Mouse (Mus musculus) ovary, postnatal 10 days (tissue): Measurements from ENCODE around the gene Olfr469.
"Not testable (repeated sequence)": the region's sequence is repeated elsewhere in the genome, so short reads cannot be mapped to it uniquely, and the experiment has no call there.

Experiments used
- DNase-seq: peaks from one replicate; pipeline ENCODE4 v3.0.0; 2022; ENCODE audit warnings: low spot score

Gene Olfr469

GRCm38 (mm10) chr7:107825441-107825840, at the start of gene Olfr469:
Gene Olfr469 (minus strand): TSS chr7:107825541.
- not testable (repeated sequence) for DNase-seq

DNA sequence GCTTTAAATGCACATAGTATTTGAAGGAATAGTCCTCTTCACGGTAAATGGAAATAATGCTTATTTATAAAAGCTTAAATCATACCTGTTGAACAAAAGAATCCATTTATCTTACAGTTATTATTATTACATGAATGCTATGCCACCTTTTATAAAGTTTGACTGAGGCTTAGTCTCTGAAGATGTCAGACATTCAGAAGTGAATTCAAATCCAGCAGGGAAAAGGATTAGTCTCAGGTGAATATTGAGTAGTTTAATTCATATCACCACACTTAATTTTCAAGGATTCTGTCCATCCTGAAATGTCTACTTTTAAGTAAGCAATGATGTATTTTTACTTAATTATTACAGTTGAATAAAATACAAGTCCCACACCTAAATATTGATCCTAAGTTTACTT, 22.0 kb upstream of the Olfr469 start, which contains the start of gene Olfr470:
TSS of gene Olfr470 (minus strand) at position 101 of the 400 bp plus-strand sequence.
- not testable (repeated sequence) for DNase-seq

DNA sequence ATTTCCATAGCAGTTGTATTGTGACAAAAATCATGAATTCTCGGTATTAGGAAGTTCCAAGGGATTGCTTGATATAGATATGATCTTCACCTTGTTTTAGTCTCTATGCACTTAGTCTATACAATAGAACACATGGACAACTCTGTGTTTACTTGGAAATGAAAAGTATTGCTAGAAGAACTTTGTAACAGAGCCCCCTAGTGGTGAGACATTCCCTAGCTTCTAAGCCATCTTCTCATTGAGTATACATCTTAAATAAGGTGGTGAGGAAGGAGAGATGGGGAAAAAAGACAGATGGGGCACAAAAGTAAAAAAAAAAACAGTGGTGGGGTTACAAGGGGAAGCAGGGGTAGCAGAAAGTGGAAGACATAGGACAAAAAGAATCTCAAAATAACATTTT, 16.4 kb upstream of the Olfr469 start:
- no peak for DNase-seq

- not testable (repeated sequence) for DNase-seq
Measured at GRCm38 (mm10) chr7:107823867-107824266, 1.5 kb downstream of the Olfr469 start.

GRCm38 (mm10) chr7:107819442-107819841, 5.9 kb downstream of the Olfr469 start:
- no peak for DNase-seq

DNA sequence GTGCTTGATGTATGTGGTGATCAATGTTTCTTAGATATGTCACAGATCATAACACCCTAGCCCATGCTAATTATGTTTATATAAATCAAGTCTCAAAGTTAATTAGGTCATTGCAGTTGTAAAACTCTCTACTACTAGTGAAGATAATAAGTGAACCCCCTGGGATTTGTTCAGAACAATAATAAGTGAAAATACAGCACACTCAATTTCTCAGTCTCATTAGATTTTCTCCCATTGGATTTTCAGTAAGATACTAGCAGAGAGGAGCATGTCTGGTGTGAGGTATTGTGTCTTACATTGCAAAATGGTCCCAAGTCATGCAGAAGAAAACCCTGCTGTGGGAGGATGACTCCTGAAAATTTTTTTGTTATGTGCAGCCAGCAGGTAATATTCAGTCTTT, 13.4 kb downstream of the Olfr469 start, which contains the start of gene Olfr467:
TSS of gene Olfr467 (plus strand) at position 301 of the 400 bp plus-strand sequence.
- DNase-seq, result no peak

GRCm38 (mm10) chr7:107802138-107802537, 23.2 kb downstream of the Olfr469 start:
- no peak for DNase-seq

GRCm38 (mm10) chr7:107801108-107801507, 24.2 kb downstream of the Olfr469 start, which contains the start of gene Ovch2:
Gene Ovch2 (minus strand): TSS chr7:107801208.
- no peak for DNase-seq

GRCm38 (mm10) chr7:107796500-107796899, 28.8 kb downstream of the Olfr469 start:
- no peak for DNase-seq

- no peak for DNase-seq
Measured at GRCm38 (mm10) chr7:107787977-107788620, 37.2 kb downstream of the Olfr469 start.

- DNase-seq, result no peak
Measured at GRCm38 (mm10) chr7:107779611-107780010, 45.7 kb downstream of the Olfr469 start.

- DNase-seq, result no peak
Measured at GRCm38 (mm10) chr7:107778216-107778615, 47.1 kb downstream of the Olfr469 start.

- DNase-seq, result no peak
Measured at GRCm38 (mm10) chr7:107770812-107771211, 54.5 kb downstream of the Olfr469 start.
